Mouse (Mus musculus): ENCODE results near the gene Tenm4. TPM values are rescaled to one million over a fixed set of nuclear protein-coding genes. Genes with fewer than 3 reads are reported as not detected.

Gene Tenm4
- polyA plus RNA-seq, 1 experiment from 2014 or later: 7.3 TPM

DNA sequence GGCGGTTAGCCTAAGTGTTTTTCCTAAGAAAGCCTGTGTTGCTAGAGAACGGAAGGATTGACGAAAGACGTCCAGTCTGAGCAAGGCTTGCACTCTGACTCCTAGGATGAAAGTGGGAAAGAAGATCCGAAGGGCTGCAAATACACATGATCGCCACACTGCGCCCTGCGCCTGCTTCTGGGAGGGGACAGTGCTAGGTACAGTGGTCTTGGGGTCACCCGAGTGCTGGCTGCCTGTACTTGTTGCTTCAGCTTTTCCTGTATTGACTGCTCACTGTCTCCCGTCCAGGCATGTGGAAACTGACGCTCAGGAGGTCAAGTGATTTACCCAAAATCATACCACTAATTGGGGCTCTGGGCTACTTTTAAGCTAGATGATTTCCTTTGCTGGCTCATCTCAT, 107.3 kb downstream of the Tenm4 start:
- Histone ChIP-seq H3K4me3 (ENCODE audit: low read depth, low read length) (no peak overlapping the region), H3K27me3 (replicated peaks; ENCODE audit: control insufficient read depth, insufficient read depth, low read length) (no peaks in the 10 kb centered on the region), H3K4me1 (replicated peaks; ENCODE audit: control insufficient read depth, insufficient read depth, low read length) (no peaks in the 10 kb centered on the region), H3K9ac (ENCODE audit: low read depth, low read length) (no peak overlapping the region), H3K4me2 (no peak overlapping the region), H3K9me3 (ENCODE audit: control insufficient read depth, low read length) (no peaks in the 10 kb centered on the region), H3K36me3 (ENCODE audit: control insufficient read depth, insufficient read depth, low read length) (no peaks in the 10 kb centered on the region), H3K27ac (ENCODE audit: low read depth, low read length) (no peak overlapping the region)
- WGBS: 86% methylated on average over 11 of the region's 11 CpGs
- no peak for DNase-seq (ENCODE audit: low spot score)
- no peak for ATAC-seq (replicated peaks; ENCODE audit: low FRiP score)

- no peak overlapping the region for H3K4me2 ChIP-seq
- H3K4me3 ChIP-seq (ENCODE audit: low read depth, low read length): no peak overlapping the region
- no peak for DNase-seq (ENCODE audit: low spot score)
- H3K27ac ChIP-seq (ENCODE audit: low read depth, low read length): no peak overlapping the region
- no peaks in the 10 kb centered on the region for H3K27me3 ChIP-seq (replicated peaks; ENCODE audit: control insufficient read depth, insufficient read depth, low read length)
- no peak overlapping the region for H3K9ac ChIP-seq (ENCODE audit: low read depth, low read length)
- no peaks in the 10 kb centered on the region for H3K9me3 ChIP-seq (ENCODE audit: control insufficient read depth, low read length)
- H3K36me3 ChIP-seq (ENCODE audit: control insufficient read depth, insufficient read depth, low read length): no peaks in the 10 kb centered on the region
- no peaks in the 10 kb centered on the region for H3K4me1 ChIP-seq (replicated peaks; ENCODE audit: control insufficient read depth, insufficient read depth, low read length)
- 78% methylated on average over 4 of the region's 4 CpGs for WGBS
- ATAC-seq (replicated peaks; ENCODE audit: low FRiP score): no peak
Observed at GRCm38 (mm10) chr7:96280795-96281194, 109.7 kb downstream of the Tenm4 start.

GRCm38 (mm10) chr7:96290576-96290975, 119.5 kb downstream of the Tenm4 start:
- Histone ChIP-seq H3K36me3 (ENCODE audit: control insufficient read depth, insufficient read depth, low read length) (no peaks in the 10 kb centered on the region), H3K4me2 (no peak overlapping the region), H3K4me3 (ENCODE audit: low read depth, low read length) (no peak overlapping the region), H3K27me3 (replicated peaks; ENCODE audit: control insufficient read depth, insufficient read depth, low read length) (no peaks in the 10 kb centered on the region), H3K9me3 (ENCODE audit: control insufficient read depth, low read length) (no peaks in the 10 kb centered on the region), H3K27ac (ENCODE audit: low read depth, low read length) (no peak overlapping the region), H3K9ac (ENCODE audit: low read depth, low read length) (no peak overlapping the region), H3K4me1 (replicated peaks; ENCODE audit: control insufficient read depth, insufficient read depth, low read length) (no peaks in the 10 kb centered on the region)
- ATAC-seq (replicated peaks; ENCODE audit: low FRiP score) (no peak), DNase-seq (ENCODE audit: low spot score) (no peak)
- WGBS: 87% methylated on average over 2 of the region's 2 CpGs

GRCm38 (mm10) chr7:96295959-96296358, 124.9 kb downstream of the Tenm4 start:
- no peak for DNase-seq (ENCODE audit: low spot score)
- H3K9ac ChIP-seq (ENCODE audit: low read depth, low read length): no peak overlapping the region
- no peaks in the 10 kb centered on the region for H3K36me3 ChIP-seq (ENCODE audit: control insufficient read depth, insufficient read depth, low read length)
- no peak overlapping the region for H3K4me3 ChIP-seq (ENCODE audit: low read depth, low read length)
- H3K27me3 ChIP-seq (replicated peaks; ENCODE audit: control insufficient read depth, insufficient read depth, low read length): no peaks in the 10 kb centered on the region
- no peak overlapping the region for H3K4me2 ChIP-seq
- H3K27ac ChIP-seq (ENCODE audit: low read depth, low read length): no peak overlapping the region
- H3K4me1 ChIP-seq (replicated peaks; ENCODE audit: control insufficient read depth, insufficient read depth, low read length): no peaks in the 10 kb centered on the region
- WGBS: 72% methylated on average over 5 of the region's 5 CpGs
- no peak for ATAC-seq (replicated peaks; ENCODE audit: low FRiP score)
- no peaks in the 10 kb centered on the region for H3K9me3 ChIP-seq (ENCODE audit: control insufficient read depth, low read length)

DNA sequence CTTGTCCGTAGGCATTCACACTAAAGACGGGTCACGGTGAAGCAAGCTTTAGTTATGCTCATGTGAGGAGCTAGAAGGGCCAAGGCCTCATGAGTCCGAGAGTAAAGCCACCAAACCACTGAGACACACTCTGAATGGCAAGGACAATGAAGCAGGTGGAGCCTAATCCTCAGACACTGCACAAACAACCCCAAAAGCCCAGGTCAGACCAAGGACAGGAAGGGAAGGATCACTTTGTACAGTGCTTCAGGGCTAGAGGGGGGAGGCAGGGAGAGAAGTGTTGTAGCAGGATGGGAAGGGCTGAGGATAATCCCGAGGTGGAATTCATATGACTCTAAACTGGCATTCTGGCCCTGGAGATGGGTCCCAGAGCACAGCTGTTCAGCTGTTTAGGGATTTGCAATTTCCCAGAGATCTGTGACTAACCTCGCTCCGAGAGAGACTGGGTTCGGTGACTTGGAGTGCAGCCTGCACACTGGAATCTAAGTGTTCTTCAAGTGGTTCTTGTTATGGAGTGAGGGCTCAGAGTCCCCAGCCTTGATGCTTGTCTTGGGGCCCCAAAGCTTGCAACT, 129.9 kb downstream of the Tenm4 start:
- Histone ChIP-seq H3K27me3 (replicated peaks; ENCODE audit: control insufficient read depth, insufficient read depth, low read length) (no peaks in the 10 kb centered on the region), H3K4me3 (ENCODE audit: low read depth, low read length) (no peak overlapping the region), H3K4me2 (no peak overlapping the region), H3K9me3 (ENCODE audit: control insufficient read depth, low read length) (no peaks in the 10 kb centered on the region), H3K9ac (ENCODE audit: low read depth, low read length) (no peak overlapping the region), H3K4me1 (replicated peaks; ENCODE audit: control insufficient read depth, insufficient read depth, low read length) (no peaks in the 10 kb centered on the region), H3K27ac (ENCODE audit: low read depth, low read length) (no peak overlapping the region), H3K36me3 (ENCODE audit: control insufficient read depth, insufficient read depth, low read length) (no peaks in the 10 kb centered on the region)
- ATAC-seq (replicated peaks; ENCODE audit: low FRiP score) (no peak), DNase-seq (ENCODE audit: low spot score) (no peak)
- WGBS: 83% methylated on average over 8 of the region's 8 CpGs

GRCm38 (mm10) chr7:96301813-96302212, 130.8 kb downstream of the Tenm4 start:
- Histone ChIP-seq H3K36me3 (ENCODE audit: control insufficient read depth, insufficient read depth, low read length) (no peaks in the 10 kb centered on the region), H3K4me1 (replicated peaks; ENCODE audit: control insufficient read depth, insufficient read depth, low read length) (no peaks in the 10 kb centered on the region), H3K4me3 (ENCODE audit: low read depth, low read length) (no peak overlapping the region), H3K27ac (ENCODE audit: low read depth, low read length) (no peak overlapping the region), H3K27me3 (replicated peaks; ENCODE audit: control insufficient read depth, insufficient read depth, low read length) (no peaks in the 10 kb centered on the region), H3K9ac (ENCODE audit: low read depth, low read length) (no peak overlapping the region), H3K9me3 (ENCODE audit: control insufficient read depth, low read length) (no peaks in the 10 kb centered on the region), H3K4me2 (no peak overlapping the region)
- DNase-seq (ENCODE audit: low spot score): no peak
- ATAC-seq (replicated peaks; ENCODE audit: low FRiP score): no peak
- 71% methylated on average over 3 of the region's 3 CpGs for WGBS

GRCm38 (mm10) chr7:96303963-96304362, 132.9 kb downstream of the Tenm4 start:
- no peaks in the 10 kb centered on the region for H3K9me3 ChIP-seq (ENCODE audit: control insufficient read depth, low read length)
- DNase-seq (ENCODE audit: low spot score) (no peak), ATAC-seq (replicated peaks; ENCODE audit: low FRiP score) (no peak)
- 41% methylated on average over 2 of the region's 2 CpGs for WGBS
- H3K27me3 ChIP-seq (replicated peaks; ENCODE audit: control insufficient read depth, insufficient read depth, low read length): no peaks in the 10 kb centered on the region
- no peak overlapping the region for H3K9ac ChIP-seq (ENCODE audit: low read depth, low read length)
- H3K27ac ChIP-seq (ENCODE audit: low read depth, low read length): no peak overlapping the region
- no peaks in the 10 kb centered on the region for H3K36me3 ChIP-seq (ENCODE audit: control insufficient read depth, insufficient read depth, low read length)
- no peak overlapping the region for H3K4me2 ChIP-seq
- no peaks in the 10 kb centered on the region for H3K4me1 ChIP-seq (replicated peaks; ENCODE audit: control insufficient read depth, insufficient read depth, low read length)
- no peak overlapping the region for H3K4me3 ChIP-seq (ENCODE audit: low read depth, low read length)

DNA sequence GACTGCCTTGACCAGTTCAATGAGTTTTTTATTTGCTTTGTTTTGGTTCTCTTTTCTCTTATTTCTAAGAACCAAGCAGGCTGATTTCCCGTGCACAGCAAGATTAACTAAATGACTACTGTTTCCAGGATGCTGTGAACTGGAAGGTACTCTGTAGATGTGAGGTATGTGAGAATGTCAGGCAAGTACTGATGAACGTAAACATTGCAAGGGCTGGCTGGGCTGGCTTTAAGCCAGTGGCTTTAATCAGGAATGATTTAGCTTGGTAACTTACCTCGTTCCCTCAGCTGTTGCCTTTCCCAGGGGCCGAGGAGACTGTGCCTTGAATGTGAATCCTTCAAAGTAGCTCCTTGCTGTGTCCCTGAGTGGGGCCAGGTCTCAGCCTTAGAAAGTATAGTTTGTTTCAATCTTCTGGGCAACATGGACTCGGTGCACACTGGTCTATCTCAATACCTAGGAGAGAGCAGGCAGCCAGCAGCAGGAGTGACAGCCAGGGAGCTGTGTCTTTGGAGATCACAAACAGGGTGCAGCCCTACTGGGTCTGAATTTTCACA, 134.4 kb downstream of the Tenm4 start:
- ATAC-seq (replicated peaks; ENCODE audit: low FRiP score) (no peak), DNase-seq (ENCODE audit: low spot score) (no peak)
- Histone ChIP-seq H3K27me3 (replicated peaks; ENCODE audit: control insufficient read depth, insufficient read depth, low read length) (no peaks in the 10 kb centered on the region), H3K4me3 (ENCODE audit: low read depth, low read length) (no peak overlapping the region), H3K9me3 (ENCODE audit: control insufficient read depth, low read length) (no peaks in the 10 kb centered on the region), H3K4me1 (replicated peaks; ENCODE audit: control insufficient read depth, insufficient read depth, low read length) (no peaks in the 10 kb centered on the region), H3K36me3 (ENCODE audit: control insufficient read depth, insufficient read depth, low read length) (no peaks in the 10 kb centered on the region), H3K9ac (ENCODE audit: low read depth, low read length) (no peak overlapping the region), H3K4me2 (no peak overlapping the region), H3K27ac (ENCODE audit: low read depth, low read length) (no peak overlapping the region)
- 55% methylated on average over 5 of the region's 5 CpGs for WGBS

DNA sequence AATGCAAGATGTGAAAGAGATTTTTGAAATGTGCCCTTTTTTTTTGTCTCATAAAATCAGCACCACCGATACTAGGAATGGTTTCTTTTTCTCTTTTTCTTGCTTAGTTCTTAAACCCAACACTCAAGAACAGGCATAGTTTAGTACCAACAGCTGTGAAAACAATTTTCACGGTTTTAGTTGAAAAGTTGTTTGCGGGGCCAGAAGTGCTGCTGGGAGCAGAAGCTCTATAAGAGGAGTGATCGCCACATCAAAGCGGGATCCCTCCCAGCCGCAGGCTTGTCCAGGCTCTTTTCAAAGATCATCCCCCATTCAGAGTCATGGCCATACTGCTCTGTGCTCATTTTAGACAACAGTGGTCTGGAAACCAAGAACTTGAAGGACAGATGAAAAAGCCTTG, 137.1 kb downstream of the Tenm4 start:
- Histone ChIP-seq H3K36me3 (ENCODE audit: control insufficient read depth, insufficient read depth, low read length) (no peaks in the 10 kb centered on the region), H3K4me1 (replicated peaks; ENCODE audit: control insufficient read depth, insufficient read depth, low read length) (no peaks in the 10 kb centered on the region), H3K27ac (ENCODE audit: low read depth, low read length) (no peak overlapping the region), H3K9me3 (ENCODE audit: control insufficient read depth, low read length) (no peaks in the 10 kb centered on the region), H3K27me3 (replicated peaks; ENCODE audit: control insufficient read depth, insufficient read depth, low read length) (no peaks in the 10 kb centered on the region), H3K4me2 (no peak overlapping the region), H3K9ac (ENCODE audit: low read depth, low read length) (no peak overlapping the region), H3K4me3 (ENCODE audit: low read depth, low read length) (no peak overlapping the region)
- ATAC-seq (replicated peaks; ENCODE audit: low FRiP score): no peak
- no peak for DNase-seq (ENCODE audit: low spot score)
- WGBS: 73% methylated on average over 6 of the region's 6 CpGs

Measured in liver, embryonic 11.5 days (tissue).